23 mouse cellular contexts compared by ENCODE assay signal in genomic region chr6:50831725-50832124, GRCm38 (mm10).
A peak's percentile ranks its signal among the peaks of the same experiment; 100 is the strongest.
DNase-seq lines count a peak whose midpoint lies in the region; ATAC-seq and TF ChIP-seq lines count a peak whose summit lies in the region.
"Had no signal": no experiment of that assay in that cellular context is flagged by ENCODE, and none has a peak within 500 bp of the region (broad histone marks: within the 10 kb centered on the region; RNA-seq: fewer than 3 reads in every experiment).

No protein-coding gene starts in this region.

- TF ChIP-seq CTCF in kidney, adult 2 months (conservative IDR thresholded peaks at IDR 0.05; ENCODE audit: insufficient read depth, insufficient read length, low read depth, low read length), result no peak
- peak; percentile 32; the same call in 1 of the 2 replicates for TF ChIP-seq CTCF in lung, embryonic 14.5 days (IDR thresholded peaks at IDR 0.05; ENCODE audit: low read depth)
- TF ChIP-seq CTCF in Patski (IDR thresholded peaks at IDR 0.05), result peak; percentile 29

- no peaks in the 10 kb centered on the region for H3K27me3 ChIP-seq in kidney, adult 2 months (replicated peaks; ENCODE audit: control insufficient read depth, insufficient read depth, low read length)
- H3K27me3 ChIP-seq in lung, embryonic 14.5 days (ENCODE audit: insufficient read depth, low read length), result no peaks in the 10 kb centered on the region
- H3K27me3 ChIP-seq in Patski, result peaks cover 28% of the 10 kb centered on the region
- no peaks in the 10 kb centered on the region for H3K27me3 ChIP-seq in splenic B cell, adult 2 months (ENCODE audit: control insufficient read depth, insufficient read depth, low read length, poor library complexity, severe bottlenecking)
- H3K27me3 ChIP-seq: embryonic facial prominence, embryonic 12.5 days; forebrain, embryonic 12.5 days; heart, embryonic 12.5 days; hindbrain, embryonic 12.5 days; limb, embryonic 15.5 days; neural tube, embryonic 15.5 days had no signal

- H3K4me2 ChIP-seq in lung, embryonic 14.5 days, result no peak overlapping the region
- H3K4me2 ChIP-seq: embryonic facial prominence, embryonic 12.5 days; forebrain, embryonic 12.5 days; heart, embryonic 12.5 days; hindbrain, embryonic 12.5 days; limb, embryonic 15.5 days; midbrain, embryonic 11.5 days; neural tube, embryonic 15.5 days had no signal

- POLR2A ChIA-PET in Patski (lab: Charles Lee), result no interaction called here

- no peaks in the 10 kb centered on the region; the same call in 1 of the 2 replicates for H3K9me3 ChIP-seq in lung, embryonic 14.5 days (ENCODE audit: low read depth, low read length)
- H3K9me3 ChIP-seq: embryonic facial prominence, embryonic 12.5 days; forebrain, embryonic 12.5 days; hindbrain, embryonic 12.5 days; limb, embryonic 15.5 days; neural tube, embryonic 15.5 days had no signal

- H3K9ac ChIP-seq in lung, embryonic 14.5 days, result no peak overlapping the region
- H3K9ac ChIP-seq: embryonic facial prominence, embryonic 12.5 days; forebrain, embryonic 12.5 days; heart, embryonic 12.5 days; hindbrain, embryonic 12.5 days; limb, embryonic 15.5 days; neural tube, embryonic 15.5 days had no signal

- ATAC-seq in lung, embryonic 14.5 days (ENCODE audit: insufficient read depth), result no peak
- ATAC-seq in Patski, result no peak

- 35% methylated on average over 5 of the region's 5 CpGs for WGBS in kidney, adult 2 months
- 38% methylated on average over 5 of the region's 5 CpGs for WGBS in lung, embryonic 14.5 days

- H3K4me1 ChIP-seq in kidney, adult 2 months (ENCODE audit: control insufficient read depth, insufficient read depth, low read length), result no peaks in the 10 kb centered on the region
- no peaks in the 10 kb centered on the region for H3K4me1 ChIP-seq in lung, embryonic 14.5 days (ENCODE audit: insufficient read depth)
- H3K4me1 ChIP-seq: embryonic facial prominence, embryonic 12.5 days; forebrain, embryonic 12.5 days; heart, embryonic 12.5 days; hindbrain, embryonic 12.5 days; limb, embryonic 15.5 days; neural tube, embryonic 15.5 days had no signal

- H3K4me3 ChIP-seq in kidney, adult 2 months (ENCODE audit: insufficient read depth, low read depth, low read length), result no peak overlapping the region
- no peak overlapping the region for H3K4me3 ChIP-seq in lung, embryonic 14.5 days (ENCODE audit: low read depth, low read length)
- H3K4me3 ChIP-seq: embryonic facial prominence, embryonic 12.5 days; forebrain, embryonic 12.5 days; heart, embryonic 12.5 days; hindbrain, embryonic 12.5 days; limb, embryonic 15.5 days; neural tube, embryonic 15.5 days had no signal

- CTCF ChIA-PET in Patski (lab: Charles Lee), result interaction anchor here (0.8 kb wide), 1 partner anchor 25 kb away, joined by 5 read pairs; no protein-coding TSS in a partner anchor

- H3K27ac ChIP-seq in kidney, adult 2 months (ENCODE audit: insufficient read depth, low read depth, low read length), result no peak overlapping the region
- H3K27ac ChIP-seq in lung, embryonic 14.5 days (ENCODE audit: low read depth), result no peak overlapping the region
- H3K27ac ChIP-seq: embryonic facial prominence, embryonic 12.5 days; forebrain, embryonic 12.5 days; hindbrain, embryonic 12.5 days; limb, embryonic 15.5 days; neural tube, embryonic 15.5 days had no signal

- in situ Hi-C loops in Patski (cut with MboI; ENCODE audit: low pct_unique_long_range_greater_than_20kb), result no loop called here

- TF ChIP-seq POLR2A in kidney, adult 2 months (IDR thresholded peaks at IDR 0.05; ENCODE audit: low read depth, low read length), result no peak

- H3K36me3 ChIP-seq in kidney, adult 2 months (ENCODE audit: control insufficient read depth, insufficient read depth, low read length), result no peaks in the 10 kb centered on the region
- H3K36me3 ChIP-seq in lung, embryonic 14.5 days (ENCODE audit: insufficient read depth), result no peaks in the 10 kb centered on the region
- no peaks in the 10 kb centered on the region for H3K36me3 ChIP-seq in splenic B cell, adult 2 months (ENCODE audit: control insufficient read depth, insufficient read depth, low read length, poor library complexity, severe bottlenecking)
- H3K36me3 ChIP-seq: embryonic facial prominence, embryonic 12.5 days; forebrain, embryonic 12.5 days; heart, embryonic 12.5 days; hindbrain, embryonic 12.5 days; limb, embryonic 15.5 days; neural tube, embryonic 15.5 days had no signal

- DNase-seq in kidney, adult 2 months, result peak; percentile 15
- no peak for DNase-seq in kidney, postnatal 4 days
- no peak for DNase-seq in lung, embryonic 14.5 days
- no peak for DNase-seq in lung, adult 18-20 months
- no peak for DNase-seq in Patski (ENCODE audit: low read depth, low spot score)
- peak; percentile 33 for DNase-seq in splenic B cell, adult 2 months (ENCODE audit: low read depth, low spot score)
- DNase-seq in ovary, postnatal 14 days (ENCODE audit: low spot score), result no peak
- DNase-seq: adrenal gland, postnatal 10 days; cerebellum, adult 18-20 months; cerebellum, postnatal 14 days; heart, postnatal 14 days; kidney, adult 18-20 months; kidney, postnatal 14 days; left cerebral cortex, postnatal 4 days; lung, adult 2 months; thymus, postnatal 14 days had no signal

Comparison
In these comparisons a context has a peak if more than half of its experiments do, and no peak if none do; other contexts are left out.
1. DNase-seq: peak in kidney, adult 2 months (single experiment) and splenic B cell, adult 2 months (single experiment); none in kidney, postnatal 4 days (0 of 2), lung, embryonic 14.5 days (single experiment), lung, adult 18-20 months (0 of 2), Patski (single experiment) and ovary, postnatal 14 days (single experiment).